Mouse (Mus musculus): ENCODE measurements around the gene Hpn. TPM values are rescaled to one million over a fixed set of nuclear protein-coding genes. Genes with fewer than 3 reads are reported as not detected.

Gene Hpn
- polyA plus RNA-seq, 2 experiments from 2014 or later = 4.3 to 5.6 TPM

GRCm38 (mm10) chr7:31109091-31109490, 6.0 kb downstream of the Hpn start:
- ATAC-seq = no peak

- no peak for ATAC-seq
These were observed 7.3 kb downstream of the Hpn start for GRCm38 (mm10) chr7:31107781-31108180.

GRCm38 (mm10) chr7:31106166-31106565, 8.9 kb downstream of the Hpn start:
- ATAC-seq = no peak

- no peak for ATAC-seq
These were observed 9.9 kb downstream of the Hpn start for GRCm38 (mm10) chr7:31105061-31105768.

GRCm38 (mm10) chr7:31100786-31101185, 14.3 kb downstream of the Hpn start:
- no peak for ATAC-seq

GRCm38 (mm10) chr7:31099612-31099982, 15.5 kb downstream of the Hpn start:
- ATAC-seq = no peak

GRCm38 (mm10) chr7:31098697-31099611, 16.1 kb downstream of the Hpn start:
- no peak for ATAC-seq

- ATAC-seq = peak; percentile 91
These were observed 17.4 kb downstream of the Hpn start for GRCm38 (mm10) chr7:31097583-31098248.

- no peak for ATAC-seq
These were observed 18.1 kb downstream of the Hpn start for GRCm38 (mm10) chr7:31096892-31097564.

GRCm38 (mm10) chr7:31094774-31095501, 20.2 kb downstream of the Hpn start:
- no peak for ATAC-seq

- ATAC-seq = peak; percentile 93
These were observed 25.4 kb downstream of the Hpn start for GRCm38 (mm10) chr7:31089721-31090120.

- no peak for ATAC-seq
These were observed 26.9 kb downstream of the Hpn start for GRCm38 (mm10) chr7:31088206-31088605.

- ATAC-seq = peak; percentile 48
These were observed 27.8 kb downstream of the Hpn start for GRCm38 (mm10) chr7:31087262-31087661.

- no peak for ATAC-seq
These were observed 28.8 kb downstream of the Hpn start for GRCm38 (mm10) chr7:31086175-31086755.

- ATAC-seq = no peak
These were observed 29.9 kb downstream of the Hpn start for GRCm38 (mm10) chr7:31085171-31085570.

GRCm38 (mm10) chr7:31084140-31084539, 30.9 kb downstream of the Hpn start:
- ATAC-seq = no peak

- ATAC-seq = no peak
These were observed 32.1 kb downstream of the Hpn start for GRCm38 (mm10) chr7:31082831-31083588.

GRCm38 (mm10) chr7:31082106-31082505, 33.0 kb downstream of the Hpn start:
- ATAC-seq = no peak

- no peak for ATAC-seq
These were observed 34.0 kb downstream of the Hpn start for GRCm38 (mm10) chr7:31081106-31081505.

GRCm38 (mm10) chr7:31080611-31081010, 34.5 kb downstream of the Hpn start:
- no peak for ATAC-seq

- ATAC-seq = no peak
These were observed 35.4 kb downstream of the Hpn start for GRCm38 (mm10) chr7:31079670-31080069.
